Mouse (Mus musculus): ENCODE measurements around the gene Nbas.

Nbas gene

DNA sequence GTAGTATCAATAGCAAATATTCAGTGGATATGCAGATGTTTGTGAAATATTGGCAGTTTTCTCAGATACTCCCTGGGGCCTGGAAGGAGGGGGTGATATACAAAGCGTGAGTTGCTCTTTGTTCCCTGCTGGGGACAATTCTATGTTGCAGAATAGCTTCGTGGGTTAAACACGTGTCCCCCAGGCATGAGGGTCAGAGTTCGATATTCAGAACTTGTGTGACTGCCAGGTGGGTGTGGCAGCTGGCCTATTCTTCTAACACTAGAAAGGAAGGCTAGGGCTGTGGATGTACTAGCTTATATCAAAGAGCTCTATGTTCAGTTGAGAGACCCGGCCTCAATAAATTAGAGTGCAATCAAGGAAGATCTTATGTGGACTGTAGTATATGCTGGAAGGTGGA is 274.9 kb downstream of the Nbas start:
- no peak for DNase-seq

DNA sequence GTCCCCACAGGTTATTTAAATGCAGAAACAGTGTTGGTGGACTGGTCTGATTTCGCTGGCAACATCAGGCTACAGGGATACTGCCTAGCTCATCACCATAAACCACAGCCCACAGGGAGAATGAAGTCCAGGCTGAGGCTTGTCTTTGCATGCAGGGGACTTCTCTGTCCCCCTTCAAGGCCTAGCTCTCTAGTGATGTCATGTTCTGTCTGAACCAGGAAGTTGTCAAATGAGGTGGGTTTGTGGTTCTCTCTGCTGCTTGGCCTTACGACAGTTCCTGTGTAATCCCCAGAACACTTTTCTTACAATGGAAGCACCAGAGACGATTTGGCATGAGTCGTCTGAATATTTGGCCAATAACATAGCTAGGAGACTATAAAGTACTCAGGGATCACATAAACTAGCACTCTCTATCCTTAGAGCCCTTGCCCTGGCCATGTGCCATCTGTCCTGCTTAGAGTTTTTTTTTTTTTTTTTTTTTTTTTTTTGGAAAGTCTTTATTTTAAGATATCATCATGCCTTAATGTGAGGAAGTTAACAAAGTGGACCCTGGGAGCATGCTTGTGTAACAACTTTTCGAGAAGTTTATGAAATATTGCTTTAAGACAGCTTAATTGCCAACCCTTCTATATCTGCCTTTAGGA is 294.8 kb downstream of the Nbas start:
- DNase-seq, result no peak

DNA sequence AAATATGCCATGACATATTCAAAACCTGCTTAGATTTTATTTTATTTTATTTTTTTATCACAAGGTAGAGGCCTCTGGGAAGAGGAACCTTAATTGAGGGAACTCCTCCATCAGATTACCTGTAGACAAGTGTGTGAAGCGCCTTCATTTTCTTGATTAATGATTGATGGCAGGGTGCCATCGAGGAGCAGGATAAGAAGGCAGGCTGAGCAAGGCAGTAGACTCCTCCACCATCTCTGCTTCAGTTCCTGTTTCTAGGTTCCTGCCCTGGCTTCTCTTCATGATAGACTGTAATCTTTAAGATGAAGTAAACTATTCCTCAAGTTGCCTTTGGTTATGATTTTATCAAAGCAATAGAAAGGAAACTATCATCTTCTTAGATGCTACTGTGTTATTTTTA is 295.4 kb downstream of the Nbas start:
- no peak for DNase-seq

DNA sequence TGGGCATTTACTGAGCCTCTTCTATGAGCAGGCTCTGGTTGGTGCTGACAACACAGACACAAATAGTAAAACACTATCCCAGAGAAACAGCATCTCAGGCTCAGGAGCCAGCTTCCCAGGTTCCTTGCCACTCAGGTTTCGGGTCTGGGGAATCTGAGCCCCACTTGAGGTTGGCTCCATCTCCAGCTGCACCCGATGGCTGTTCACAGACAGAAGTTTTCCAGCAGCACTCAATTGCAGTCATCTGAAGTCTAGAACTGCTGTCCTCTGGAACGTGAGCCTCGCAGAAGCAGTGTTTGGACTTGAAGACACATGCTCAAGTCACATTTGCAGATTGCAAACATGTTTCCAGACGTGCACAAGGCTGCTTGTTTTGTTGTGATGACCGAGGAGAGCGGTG is 297.5 kb downstream of the Nbas start:
- DNase-seq, result no peak

DNA sequence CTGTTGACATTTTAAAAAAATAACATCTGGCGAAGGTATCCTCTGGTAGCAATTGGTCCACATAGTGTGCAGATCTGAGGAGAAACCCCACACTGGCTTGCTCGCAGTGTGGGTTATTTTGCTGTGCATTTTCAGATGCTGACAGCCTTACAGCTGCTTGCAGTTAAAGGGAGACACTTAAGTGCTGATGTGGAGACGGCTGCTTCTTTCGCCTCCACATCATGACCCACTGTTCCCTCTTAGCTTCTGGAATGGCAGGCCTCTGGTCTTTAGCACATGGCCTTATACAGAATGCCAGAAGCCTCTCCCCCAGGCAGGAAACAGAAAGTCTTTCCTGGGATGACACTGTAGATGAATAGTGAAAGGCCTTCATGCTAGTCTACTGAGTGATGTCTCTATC is 306.2 kb downstream of the Nbas start:
- no peak for DNase-seq

DNA sequence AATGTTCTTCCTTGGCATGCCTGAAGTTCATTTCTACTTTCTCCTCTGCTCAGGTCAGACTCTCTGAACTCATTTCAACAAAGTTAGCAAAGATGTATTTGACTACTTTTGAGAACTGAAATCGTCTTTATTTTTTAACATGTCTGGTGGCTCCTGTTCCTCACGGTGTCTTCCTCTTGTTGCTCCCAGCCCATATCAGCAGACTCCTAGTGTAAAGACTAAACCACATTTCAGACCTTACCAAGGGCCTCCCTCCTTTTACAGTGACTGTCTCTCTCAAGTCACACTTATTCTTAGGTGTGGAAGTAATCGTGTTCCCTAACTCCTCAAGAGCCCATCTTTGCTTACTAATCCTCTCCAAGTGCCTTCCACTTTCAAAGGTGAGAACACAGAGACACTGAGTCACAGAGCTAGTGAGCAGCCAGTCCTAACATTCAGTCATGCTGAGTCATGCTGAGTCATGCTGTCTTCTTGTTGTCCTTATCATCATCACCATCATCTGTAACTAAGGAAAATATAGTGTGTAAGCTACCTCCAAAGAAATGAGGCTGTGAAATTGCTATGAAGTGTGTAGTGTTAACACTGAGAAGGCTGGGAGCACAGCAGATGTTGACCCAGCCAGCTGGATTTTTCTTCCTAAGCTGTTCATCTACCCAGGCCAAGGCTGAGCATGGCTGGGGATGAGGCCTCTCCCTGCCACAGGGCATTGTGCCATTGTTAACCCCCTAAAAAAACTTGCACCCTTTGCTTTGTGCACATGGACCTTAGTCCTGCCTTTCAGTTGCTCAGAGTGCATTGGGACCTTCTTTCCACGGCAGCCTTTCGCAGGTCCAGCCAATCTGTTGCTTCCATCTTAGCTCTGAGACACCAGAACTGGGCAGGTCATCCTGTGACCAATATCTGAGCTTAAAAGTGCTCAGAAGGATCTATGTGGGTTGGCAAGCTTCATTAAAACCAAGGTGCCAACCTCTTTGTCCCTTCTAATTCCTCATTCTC is 307.0 kb downstream of the Nbas start:
- peak; percentile 38 for DNase-seq

DNA sequence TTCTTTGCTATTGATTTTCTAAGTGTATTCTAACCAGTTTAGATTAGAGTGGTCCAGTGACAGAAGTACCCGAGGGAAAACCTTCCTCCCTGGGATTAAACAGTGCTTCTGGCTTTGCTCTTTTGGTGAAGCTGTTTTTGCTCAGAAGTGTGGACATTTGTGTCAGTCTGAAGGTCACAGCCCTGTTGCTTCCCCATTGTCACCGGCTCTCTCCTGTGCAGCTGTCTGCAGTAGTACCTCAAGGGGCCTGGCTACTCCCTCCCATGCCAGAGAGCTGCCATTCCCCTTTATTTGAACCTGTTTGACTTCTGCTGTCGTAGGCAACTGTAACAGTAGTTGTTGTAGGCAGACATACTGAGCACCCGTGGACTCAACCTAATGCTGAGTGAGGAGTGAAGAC is 307.8 kb downstream of the Nbas start:
- DNase-seq, result no peak

GRCm38 (mm10) chr12:13580796-13581195 is 311.9 kb downstream of the Nbas start:
- DNase-seq, result no peak

GRCm38 (mm10) chr12:13583386-13583785 is 314.5 kb downstream of the Nbas start:
- no peak for DNase-seq

DNA sequence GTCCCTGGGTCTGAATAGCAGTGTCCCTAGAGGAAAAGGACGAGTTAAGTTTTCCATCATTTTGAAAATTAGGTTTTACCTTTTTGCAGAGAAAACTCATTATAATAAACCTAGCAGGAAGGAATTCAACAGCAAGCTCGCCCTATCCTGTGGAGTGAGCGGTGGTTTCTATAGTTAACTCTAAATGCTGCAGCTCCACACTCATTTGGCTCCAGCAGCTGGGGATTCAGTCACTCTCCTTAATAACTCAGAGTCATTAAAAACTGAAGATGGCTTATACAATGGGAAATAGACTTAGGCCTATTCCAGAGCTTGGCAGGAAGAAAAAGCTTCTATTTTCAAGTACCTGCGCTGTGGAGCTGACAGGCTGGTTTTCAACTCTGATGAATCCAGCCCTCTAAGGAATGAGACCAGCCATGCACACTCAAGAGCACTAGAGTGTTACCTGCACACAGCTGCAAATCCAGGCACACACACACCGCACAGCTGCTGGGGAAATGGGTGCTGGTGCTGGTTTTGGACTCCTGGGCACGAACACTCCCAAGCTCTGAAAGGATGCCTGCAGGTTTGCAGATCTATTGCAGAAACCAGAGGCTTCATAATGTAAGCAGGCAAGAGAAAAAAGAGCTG is 316.7 kb downstream of the Nbas start:
- no peak for DNase-seq

DNA sequence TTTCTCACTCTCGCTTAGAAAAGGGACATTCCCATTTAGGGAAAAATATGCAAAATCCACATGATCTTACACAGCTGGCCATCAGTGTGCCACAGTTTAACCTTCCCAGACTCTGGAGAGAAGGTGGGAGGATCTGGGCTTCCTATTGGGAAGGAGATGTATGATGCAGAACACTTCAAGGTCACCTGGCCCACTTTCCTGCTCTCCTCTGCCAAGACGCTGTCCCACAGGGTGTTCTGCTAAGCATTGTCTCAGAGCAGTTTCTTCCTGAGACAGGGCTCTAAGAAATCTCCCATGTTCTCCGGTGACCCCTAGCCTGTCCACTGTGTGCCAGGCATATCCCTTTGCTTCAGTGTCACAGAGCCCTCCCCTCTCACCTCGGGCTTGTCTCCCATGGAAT is 318.7 kb downstream of the Nbas start:
- no peak for DNase-seq

DNA sequence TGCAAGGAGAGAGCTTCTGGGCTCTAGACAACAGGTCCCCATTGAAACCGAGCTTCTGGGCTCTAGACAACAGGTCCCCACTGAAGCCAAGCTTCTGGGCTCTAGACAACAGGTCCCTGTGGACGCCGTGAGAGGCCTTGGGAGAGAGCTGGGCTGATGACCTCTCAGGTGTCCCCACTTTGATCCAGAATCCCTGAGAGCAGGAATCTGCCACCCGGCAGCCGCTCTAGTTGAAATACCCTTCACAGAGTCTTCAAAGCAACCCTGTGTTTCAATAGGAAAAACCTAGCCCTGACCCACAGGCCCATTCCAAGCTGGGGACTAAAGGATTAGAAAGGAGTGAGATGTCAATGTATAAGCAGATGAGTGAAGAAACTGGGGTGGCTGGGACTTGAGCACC is 320.1 kb downstream of the Nbas start:
- no peak for DNase-seq

- DNase-seq, result peak; percentile 38
Measured at GRCm38 (mm10) chr12:13594746-13595469, 326.0 kb downstream of the Nbas start.

DNA sequence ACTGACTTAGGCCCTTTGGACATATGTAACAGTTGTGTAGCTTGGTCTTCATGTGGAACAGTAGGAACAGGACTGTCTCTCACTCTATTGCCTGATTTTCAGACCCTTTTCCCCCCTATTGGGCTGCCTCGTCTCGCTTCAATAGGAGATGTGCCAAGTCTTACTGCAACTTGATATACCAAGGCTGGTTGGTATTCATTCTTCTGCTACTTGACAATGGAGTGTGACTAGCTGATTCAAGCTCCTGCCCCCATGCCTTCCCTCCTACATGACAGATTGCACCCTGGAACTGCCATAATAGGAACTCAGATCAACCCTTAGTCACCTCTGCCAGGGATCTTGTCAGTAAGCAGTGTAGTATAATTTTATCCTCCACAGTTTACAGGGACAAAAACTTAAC is 328.1 kb downstream of the Nbas start:
- DNase-seq, result peak; percentile 32

GRCm38 (mm10) chr12:13598545-13598944 is 329.6 kb downstream of the Nbas start:
- peak; percentile 91 for DNase-seq

DNA sequence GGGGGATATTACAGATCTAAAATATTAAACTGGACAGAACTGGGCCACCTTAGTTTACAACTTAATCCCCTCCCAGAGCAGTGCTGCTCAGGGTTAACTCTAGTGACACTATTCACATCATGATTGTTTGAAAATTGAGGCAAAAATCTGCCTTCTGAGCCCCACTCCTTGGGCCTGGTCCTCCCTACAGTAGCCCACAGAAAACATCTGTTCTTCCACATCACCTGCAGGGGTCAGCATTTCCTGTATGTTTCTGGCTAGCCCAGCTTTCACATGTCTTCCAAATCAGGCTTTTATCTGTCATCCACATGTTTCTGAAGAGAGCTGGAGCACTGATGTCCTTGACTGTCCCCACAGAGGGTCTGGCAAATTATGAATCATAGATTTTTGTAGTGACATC is 333.5 kb downstream of the Nbas start:
- no peak for DNase-seq

GRCm38 (mm10) chr12:13607021-13607420 is 338.1 kb downstream of the Nbas start:
- DNase-seq, result no peak

- peak; percentile 39 for DNase-seq
Measured at GRCm38 (mm10) chr12:13609027-13609426, 340.1 kb downstream of the Nbas start.

- DNase-seq, result no peak
Measured at GRCm38 (mm10) chr12:13613041-13613440, 344.1 kb downstream of the Nbas start.

GRCm38 (mm10) chr12:13615661-13616060 is 346.7 kb downstream of the Nbas start:
- DNase-seq, result no peak

GRCm38 (mm10) chr12:13622150-13622822 is 353.4 kb downstream of the Nbas start:
- DNase-seq, result no peak
